Mouse (Mus musculus) kidney, postnatal 14 days (tissue): ENCODE measurements around the gene Grin2b.

ENCODE experiments used
- DNase-seq: peaks from one replicate; pipeline ENCODE4 v3.0.0; 2022; ENCODE audit warnings: mixed read lengths

Gene Grin2b

DNA sequence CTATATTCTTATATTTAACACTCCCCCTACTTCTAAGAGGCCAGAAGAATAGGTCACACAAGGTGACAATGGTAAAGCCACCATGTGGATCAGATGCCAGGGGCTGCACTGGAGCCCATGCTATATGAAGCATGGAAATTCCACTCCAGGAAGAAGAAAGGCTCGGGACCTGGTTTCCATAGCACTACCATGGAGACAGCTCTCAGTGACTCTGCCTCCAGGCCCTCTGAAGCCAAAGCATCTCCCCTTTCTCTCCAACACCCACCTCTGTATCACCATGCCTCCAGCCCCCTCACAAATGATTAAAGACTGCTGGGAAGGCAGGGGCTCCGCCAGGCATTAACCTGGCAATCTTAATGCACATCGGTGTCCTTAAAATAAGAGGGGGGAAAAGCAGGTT lies 179.4 kb downstream of the Grin2b start:
- no peak for DNase-seq

DNA sequence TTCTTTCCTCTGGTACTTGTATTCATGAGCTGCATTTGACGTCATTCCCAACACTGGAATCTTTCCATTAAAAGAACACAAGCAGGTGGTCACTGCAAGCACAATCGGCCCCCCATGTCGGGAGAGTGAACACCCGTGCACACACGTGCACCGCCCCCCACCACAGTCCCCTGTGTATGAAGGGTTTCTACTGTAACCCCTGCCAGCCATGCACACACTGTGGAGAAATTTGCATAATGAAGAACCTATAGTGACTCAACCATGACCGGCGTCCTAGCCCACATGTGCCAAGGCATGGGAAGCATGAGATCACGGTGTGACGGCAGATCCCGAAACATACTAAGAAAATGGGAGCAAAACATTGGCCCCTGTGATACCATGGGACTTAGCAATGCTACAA lies 179.9 kb downstream of the Grin2b start:
- DNase-seq, result no peak

DNA sequence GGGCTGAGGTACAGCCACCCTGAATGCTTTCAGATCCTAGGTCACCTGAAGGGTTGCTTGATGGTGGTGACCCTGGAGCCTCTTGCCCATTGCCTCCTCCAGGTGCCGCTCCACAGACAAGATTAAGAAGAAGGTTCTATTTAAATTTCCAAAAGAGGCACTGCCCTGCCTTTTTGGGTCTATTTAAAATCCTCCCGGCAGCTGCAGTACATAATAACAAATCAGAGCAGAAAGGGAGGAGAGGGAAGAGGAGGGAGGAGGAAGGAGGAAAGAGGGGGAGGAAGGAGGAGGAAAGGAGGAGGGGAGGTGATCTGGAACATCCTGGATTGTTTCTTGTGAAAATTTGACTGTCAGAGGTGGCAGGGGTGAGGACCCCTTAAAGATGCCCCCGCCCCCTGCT lies 197.2 kb downstream of the Grin2b start:
- DNase-seq, result no peak

GRCm38 (mm10) chr6:135972481-135972880 lies 200.8 kb downstream of the Grin2b start:
- DNase-seq, result no peak

DNA sequence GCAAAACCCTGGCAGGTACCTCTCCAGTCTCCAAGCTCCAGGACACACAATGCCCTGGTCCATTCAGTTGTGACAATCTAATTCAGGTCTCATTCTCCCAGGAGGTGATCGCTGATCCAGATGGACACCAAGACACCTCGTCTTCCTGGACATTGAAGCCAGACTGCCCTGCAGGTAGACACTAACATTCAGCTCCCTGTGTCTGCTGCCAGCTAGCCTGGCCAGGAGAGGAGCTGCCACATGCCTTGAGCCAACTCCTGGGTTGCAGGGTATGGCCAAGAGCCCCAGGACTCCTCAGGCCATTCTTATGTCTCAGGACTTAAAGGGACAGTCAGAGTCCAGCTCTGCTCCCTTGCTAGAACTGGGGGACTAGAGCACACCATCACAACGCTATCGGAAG lies 201.8 kb downstream of the Grin2b start:
- DNase-seq, result no peak

DNA sequence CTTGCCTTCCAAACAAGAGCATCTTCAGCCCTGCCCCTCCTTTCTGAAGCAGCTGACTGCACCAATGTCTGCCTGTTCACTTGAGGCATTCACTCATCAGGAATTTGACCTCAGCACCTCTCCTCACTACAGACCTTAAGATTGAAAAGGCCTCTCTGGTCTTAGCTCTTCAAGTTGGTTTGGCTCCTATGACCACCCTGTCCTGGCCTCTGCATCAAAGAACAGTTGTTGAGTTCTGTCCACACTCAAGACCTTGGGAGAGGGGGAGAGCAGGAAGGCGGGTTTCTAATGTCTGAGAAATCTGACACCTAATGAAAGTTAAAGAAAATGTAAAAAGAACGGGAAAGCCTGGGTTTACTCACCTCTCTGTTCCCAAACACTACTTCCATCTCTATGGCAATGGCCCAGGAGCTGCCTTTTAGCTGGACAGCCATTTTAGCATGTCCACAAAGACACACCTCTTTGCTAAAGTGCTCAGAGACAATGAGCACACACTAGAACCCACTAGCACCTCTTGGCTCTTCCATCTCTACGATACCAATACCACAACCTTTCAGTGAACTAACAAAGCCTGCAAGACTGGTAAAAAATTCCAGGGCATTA lies 202.5 kb downstream of the Grin2b start:
- DNase-seq, result no peak

DNA sequence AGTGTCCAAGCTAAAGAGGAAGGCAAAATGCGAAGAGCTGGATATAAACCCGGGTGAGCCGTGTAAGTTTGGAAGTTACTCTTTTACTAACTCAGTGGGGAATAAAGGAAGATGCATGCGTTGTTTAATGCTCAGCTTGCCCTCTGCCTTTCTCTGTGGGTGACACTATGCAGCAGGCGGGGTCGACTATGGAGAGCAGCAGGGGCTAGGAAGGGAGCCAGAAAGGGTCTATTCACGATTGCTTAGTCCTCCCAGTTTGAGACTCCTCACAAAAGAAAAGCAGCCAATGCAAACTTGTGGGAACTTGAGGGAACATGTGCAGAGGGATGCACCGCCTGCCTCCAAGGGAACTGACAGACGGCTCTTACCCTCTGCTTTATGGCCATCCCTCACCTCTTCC lies 211.5 kb downstream of the Grin2b start:
- no peak for DNase-seq

DNA sequence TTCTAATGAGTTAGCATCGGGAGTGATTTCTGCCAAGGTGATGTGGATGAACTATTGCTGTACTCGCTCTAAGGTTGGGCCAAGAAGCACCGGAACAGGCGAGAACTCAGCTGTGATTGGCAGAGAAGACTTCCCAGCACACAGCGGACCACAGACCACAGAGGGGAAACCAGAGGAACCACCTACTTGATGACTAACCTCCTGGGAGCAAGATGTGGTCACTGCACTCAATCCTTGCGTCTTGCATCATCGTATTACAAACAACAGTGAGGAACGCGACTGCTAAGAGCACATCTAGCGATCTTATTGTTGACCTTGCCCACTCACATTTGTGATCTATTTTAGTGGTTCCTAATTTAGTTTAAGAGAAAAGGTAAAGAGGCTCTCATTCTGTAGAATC lies 213.7 kb downstream of the Grin2b start:
- no peak for DNase-seq

DNA sequence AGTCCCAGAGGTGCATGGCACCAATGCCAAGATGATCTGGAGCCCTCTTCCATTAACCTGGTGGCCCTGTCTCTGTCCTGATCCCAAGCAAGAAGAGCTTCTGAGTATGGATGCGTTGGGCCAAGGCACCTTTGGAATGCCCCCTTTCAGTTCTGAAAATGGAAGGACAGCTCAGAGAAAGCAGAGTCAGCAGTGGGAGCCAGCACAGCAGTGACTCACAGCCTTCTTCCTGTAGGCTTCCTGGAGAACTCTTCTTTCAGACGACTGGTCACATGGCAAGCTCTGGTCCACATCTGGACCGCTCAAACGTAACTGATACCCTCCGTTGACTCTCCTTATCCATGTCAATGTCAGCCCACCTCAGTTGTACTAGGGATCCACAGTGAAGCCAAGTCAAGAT lies 221.6 kb downstream of the Grin2b start:
- DNase-seq, result no peak

GRCm38 (mm10) chr6:135945511-135945910 lies 227.8 kb downstream of the Grin2b start:
- no peak for DNase-seq

GRCm38 (mm10) chr6:135944358-135944757 lies 229.0 kb downstream of the Grin2b start:
- DNase-seq, result no peak

DNA sequence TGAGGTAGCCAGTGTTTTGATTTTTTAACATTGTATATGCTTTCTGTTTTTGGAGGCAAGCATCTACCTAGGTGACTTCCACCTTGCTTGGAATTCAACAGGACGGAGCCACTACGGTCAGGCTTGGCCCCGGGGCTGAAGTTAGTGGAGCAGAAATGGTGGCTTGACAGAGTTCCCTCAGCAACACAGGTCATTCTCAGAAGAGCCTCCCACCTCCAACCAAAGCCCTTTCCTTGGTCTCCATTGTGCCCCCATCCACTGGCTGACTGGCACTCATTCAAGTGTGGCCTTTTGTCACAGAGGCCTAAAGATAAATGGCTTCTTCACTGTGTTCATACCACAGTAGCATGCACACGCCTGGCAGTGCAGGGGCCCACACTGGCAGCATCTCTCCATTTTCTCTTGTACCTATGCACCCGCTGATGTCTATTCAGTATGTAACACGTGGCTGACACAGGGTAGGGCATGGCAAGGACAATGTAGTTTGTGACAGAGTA lies 230.1 kb downstream of the Grin2b start:
- DNase-seq, result no peak

GRCm38 (mm10) chr6:135932924-135933323 lies 240.4 kb downstream of the Grin2b start:
- DNase-seq, result no peak

DNA sequence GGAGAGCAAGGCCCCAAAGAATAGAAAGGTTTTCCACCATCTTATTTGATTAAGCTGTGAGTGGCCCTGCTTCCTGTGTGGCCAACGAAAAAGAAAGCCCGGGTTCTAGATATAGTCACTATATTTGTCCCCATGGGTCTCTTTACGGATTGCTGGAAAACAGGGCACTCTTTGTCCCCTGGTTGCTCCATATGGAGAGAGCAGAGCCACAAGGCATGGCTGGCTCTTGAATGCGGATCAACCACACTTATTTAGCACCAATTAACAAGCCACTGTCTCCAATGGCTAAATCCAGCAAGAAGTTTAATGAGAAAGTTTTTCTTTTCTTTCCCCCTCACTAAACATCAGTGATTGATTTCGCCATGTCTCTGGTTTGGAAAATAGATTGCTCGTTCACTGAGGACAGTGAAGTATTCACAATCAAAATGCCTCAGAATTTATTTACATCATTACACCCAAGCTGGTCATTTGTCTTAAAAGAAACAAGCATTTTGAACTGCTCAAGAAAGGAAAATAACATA lies 240.9 kb downstream of the Grin2b start:
- DNase-seq, result no peak

DNA sequence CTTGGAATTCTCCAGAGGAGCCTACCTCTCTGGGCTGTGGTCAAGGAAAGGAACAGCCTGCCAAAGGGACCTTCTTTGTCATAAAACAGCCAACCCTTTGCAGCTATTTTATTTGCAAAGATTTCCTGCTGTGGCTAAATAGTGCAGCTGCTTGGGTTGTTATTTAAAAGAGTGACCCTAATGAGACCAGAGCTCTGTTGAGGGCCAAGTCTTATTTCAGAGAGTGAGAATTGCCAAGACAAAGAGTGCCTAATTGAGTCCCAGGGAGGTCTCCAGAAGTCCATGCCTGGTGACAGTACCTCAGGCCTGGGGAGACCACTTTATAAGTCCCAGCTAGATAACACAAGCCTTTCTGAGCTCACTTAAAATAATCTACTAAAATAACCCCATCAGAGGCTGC lies 255.6 kb downstream of the Grin2b start:
- peak; percentile 20 for DNase-seq

GRCm38 (mm10) chr6:135914608-135915007 lies 258.7 kb downstream of the Grin2b start:
- no peak for DNase-seq

DNA sequence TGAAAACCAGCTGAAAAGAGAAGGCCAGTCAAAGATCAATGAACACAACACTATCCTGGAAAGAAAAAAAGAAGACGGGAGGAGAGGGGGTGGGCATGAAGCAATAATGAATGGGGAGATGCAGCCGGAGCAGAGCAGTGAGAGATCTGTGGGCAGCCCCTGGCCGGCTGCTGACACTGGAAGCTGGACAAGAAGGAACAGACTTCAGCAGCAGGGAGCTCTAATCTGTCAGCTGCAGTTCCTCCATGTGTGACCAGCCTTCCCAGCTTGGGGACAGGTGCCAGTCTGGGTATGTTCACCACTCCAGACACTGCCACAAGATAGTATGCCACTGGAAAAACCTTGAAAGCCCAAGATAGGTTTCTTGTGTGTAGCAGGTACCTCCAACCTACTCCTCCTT lies 261.2 kb downstream of the Grin2b start:
- DNase-seq, result no peak

DNA sequence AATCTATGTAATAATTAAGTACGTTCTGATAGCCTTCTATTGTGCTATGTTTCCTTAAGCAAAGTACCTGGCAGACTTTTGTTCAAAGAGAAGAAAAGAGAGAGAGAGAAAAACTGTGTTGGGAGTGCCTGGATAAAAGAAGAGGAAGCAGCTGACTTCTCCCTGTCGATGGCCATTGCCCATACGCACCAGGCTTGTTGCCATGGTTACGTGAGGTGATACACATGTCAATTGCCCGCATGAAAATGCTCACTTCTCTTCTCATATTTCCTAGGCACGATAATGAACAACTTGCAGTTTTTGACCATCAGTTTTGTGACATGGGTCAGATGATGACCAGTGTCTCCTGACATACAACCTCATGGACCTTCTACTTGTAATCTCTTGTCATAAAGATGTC lies 262.2 kb downstream of the Grin2b start:
- DNase-seq, result no peak

- DNase-seq, result peak; percentile 80
These were observed 265.6 kb downstream of the Grin2b start for GRCm38 (mm10) chr6:135907540-135908320.

- no peak for DNase-seq
These were observed 266.2 kb downstream of the Grin2b start for GRCm38 (mm10) chr6:135907137-135907536.

- no peak for DNase-seq
These were observed 268.9 kb downstream of the Grin2b start for GRCm38 (mm10) chr6:135904391-135904790.

- no peak for DNase-seq
These were observed 272.9 kb downstream of the Grin2b start for GRCm38 (mm10) chr6:135900410-135900809.

GRCm38 (mm10) chr6:135899225-135899624 lies 274.1 kb downstream of the Grin2b start:
- DNase-seq, result no peak

- no peak for DNase-seq
These were observed 278.5 kb downstream of the Grin2b start for GRCm38 (mm10) chr6:135894793-135895228.
